Mouse (Mus musculus) bone marrow macrophage, adult 2 months (primary cell): ENCODE data around the gene Stk32c.

Experiments used
- CTCF ChIP-seq: IDR thresholded peaks from 2 replicates; pipeline ENCODE4 v1.5.1; 2012; ENCODE audit warnings: low read depth, mild to moderate bottlenecking, low read length, moderate library complexity
- POLR2A ChIP-seq: IDR thresholded peaks from 2 replicates; pipeline ENCODE4 v1.6.1; 2012; ENCODE audit warnings: mild to moderate bottlenecking, low read depth, low read length, borderline replicate concordance

GRCm38 (mm10) chr7:139184396-139184795, 28.7 kb downstream of the Stk32c start:
- TF ChIP-seq CTCF (no peak), POLR2A (no peak)
